ENCODE assay signal across 12 mouse cellular contexts in genomic region chr5:100097967-100098366, GRCm38 (mm10).
"Had no signal": no experiment of that assay in that cellular context is flagged by ENCODE, and none has a peak within 500 bp of the region (broad histone marks: within the 10 kb centered on the region; RNA-seq: fewer than 3 reads in every experiment).

No protein-coding gene starts in this region.

- DNase-seq: retina, postnatal 1 day; right cerebral cortex, adult 18-20 months; right cerebral cortex, postnatal 14 days; right cerebral cortex, postnatal 25 days; right cerebral cortex, postnatal 4 days; spleen, adult 18-20 months; thymus, adult 18-20 months; thymus, adult 2 months; thymus, postnatal 14 days; thymus, postnatal 25 days; thymus, postnatal 36 days; thymus, postnatal 4 days had no signal
